Mouse (Mus musculus): ENCODE measurements around the gene Hoxa1.

GRCm38 (mm10) chr6:52115899-52116298, 42.2 kb downstream of the Hoxa1 start:
- TF ChIP-seq CTCF (IDR thresholded peaks at IDR 0.05; ENCODE audit: borderline replicate concordance, extremely low read depth, insufficient read depth, insufficient read length) (no peak), POLR2A (IDR thresholded peaks at IDR 0.05; ENCODE audit: borderline replicate concordance, extremely low read depth, insufficient read depth, insufficient read length, poor library complexity, severe bottlenecking) (no peak)

All from brain, embryonic 14.5 days (tissue).